Mouse (Mus musculus): ENCODE results near the gene Pih1d1.

DNA sequence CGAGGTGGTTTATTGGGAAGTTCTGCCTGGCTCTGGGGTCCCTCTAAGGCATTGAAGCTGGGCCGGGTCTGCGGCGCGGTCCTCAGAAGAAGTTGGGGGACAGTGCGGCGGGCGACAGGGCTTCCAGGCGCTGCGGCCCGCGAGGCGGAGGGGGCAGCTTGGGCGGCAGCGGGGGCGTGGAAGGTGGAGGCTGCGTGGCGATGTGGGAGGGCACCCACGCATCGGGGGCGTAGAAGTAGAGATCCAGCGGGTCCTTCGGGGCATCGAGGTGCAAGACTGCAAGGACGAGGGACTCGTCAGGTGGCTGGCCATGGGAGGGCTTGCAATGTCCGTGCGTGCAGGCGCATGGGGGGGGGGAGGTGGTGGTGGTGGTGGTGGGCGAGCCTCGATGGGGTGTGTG lies 22.3 kb downstream of the Pih1d1 start:
- TF ChIP-seq CTCF (conservative IDR thresholded peaks at IDR 0.05; ENCODE audit: insufficient read depth, insufficient read length, low read depth, low read length) (no peak), POLR2A (IDR thresholded peaks at IDR 0.05; ENCODE audit: low read depth, low read length) (no peak)
